Mouse (Mus musculus) heart, embryonic 13.5 days (tissue): Measurements from ENCODE around the gene Slc25a20. TPM values are rescaled to one million over a fixed set of nuclear protein-coding genes. Genes with fewer than 3 reads are reported as not detected.

Source experiments
- microRNA-seq: library from miRNA; unstranded; fragments of <30 nt; microRNA quantifications from one replicate; pipeline ENCODE4, GENCODE M21; 2016
- polyA plus RNA-seq: library from polyadenylated mRNA; unstranded; fragments of >200 nt; fragmentation: Nextera tagmentation; extraction: Ambion mirVana; gene quantifications from 2 replicates; pipeline ENCODE4 v1.2.1, GENCODE M21; 2015

The Slc25a20 gene
- polyA plus RNA-seq, 1 experiment from 2014 or later: 67.9 TPM

Small RNA genes lying within 50 kb of the gene (microRNA-seq; reads per million reads assigned to microRNA genes)
- not detected for gene Gm26298

Other genes starting within 250 kb of the Slc25a20 start
- gene Ccdc36, start 233.6 kb upstream of the Slc25a20 start, polyA plus RNA-seq: 0.71 and 0.80 TPM in 2 replicates
- not detected in 2 replicates for gene BC048562, start 225.6 kb upstream of the Slc25a20 start, polyA plus RNA-seq
- gene Ccdc71, start 201.6 kb upstream of the Slc25a20 start, polyA plus RNA-seq: 36.3 and 42.7 TPM in 2 replicates
- gene Klhdc8b, start 200.5 kb upstream of the Slc25a20 start, polyA plus RNA-seq: 90.6 and 106 TPM in 2 replicates
- gene Lamb2, start 182.4 kb upstream of the Slc25a20 start, polyA plus RNA-seq: 45.3 and 49.0 TPM in 2 replicates
- gene Usp19, start 171.5 kb upstream of the Slc25a20 start, polyA plus RNA-seq: 51.4 and 55.9 TPM in 2 replicates
- gene Qars, start 154.4 kb upstream of the Slc25a20 start, polyA plus RNA-seq: 62.2 and 69.0 TPM in 2 replicates
- gene Qrich1, start 145.3 kb upstream of the Slc25a20 start, polyA plus RNA-seq: 81.2 and 81.7 TPM in 2 replicates
- 99.5 and 107 TPM in 2 replicates for gene Impdh2, start 101.8 kb upstream of the Slc25a20 start, polyA plus RNA-seq
- gene Ndufaf3, start 94.7 kb upstream of the Slc25a20 start, polyA plus RNA-seq: 53.5 TPM in 2 replicates
- 86.6 and 92.1 TPM in 2 replicates for gene Dalrd3, start 92.2 kb upstream of the Slc25a20 start, polyA plus RNA-seq
- gene Wdr6, start 83.3 kb upstream of the Slc25a20 start, polyA plus RNA-seq: 61.7 and 64.1 TPM in 2 replicates
- 19.5 and 20.0 TPM in 2 replicates for gene P4htm, start 64.4 kb upstream of the Slc25a20 start, polyA plus RNA-seq
- gene Arih2, start 12.7 kb upstream of the Slc25a20 start, polyA plus RNA-seq: 36.6 and 44.5 TPM in 2 replicates
- gene Prkar2a, start 27.2 kb downstream of the Slc25a20 start, polyA plus RNA-seq: 25.6 and 26.8 TPM in 2 replicates
- gene Ip6k2, start 121.7 kb downstream of the Slc25a20 start, polyA plus RNA-seq: 39.8 and 42.9 TPM in 2 replicates
- gene Nckipsd, start 146.3 kb downstream of the Slc25a20 start, polyA plus RNA-seq: 9.7 and 10.6 TPM in 2 replicates
- gene Celsr3, start 164.2 kb downstream of the Slc25a20 start, polyA plus RNA-seq: 0.09 and 0.10 TPM in 2 replicates
- 5.1 and 5.7 TPM in 2 replicates for gene Slc26a6, start 191.2 kb downstream of the Slc25a20 start, polyA plus RNA-seq